23 mouse cellular contexts compared by ENCODE assay signal in genomic region chr6:97552573-97552972, GRCm38 (mm10).
A peak's percentile ranks its signal among the peaks of the same experiment; 100 is the strongest.
DNase-seq lines count a peak whose midpoint lies in the region; ATAC-seq and TF ChIP-seq lines count a peak whose summit lies in the region.
"Had no signal": no experiment of that assay in that cellular context is flagged by ENCODE, and none has a peak within 500 bp of the region (broad histone marks: within the 10 kb centered on the region; RNA-seq: fewer than 3 reads in every experiment).

No protein-coding gene starts in this region.

- peak overlapping the region; percentile 71 for H3K27ac ChIP-seq in forebrain, embryonic 15.5 days (replicated peaks)
- H3K27ac ChIP-seq in forebrain, embryonic 12.5 days = no peak overlapping the region
- peak overlapping the region; percentile 45; the same call in 1 of the 2 replicates for H3K27ac ChIP-seq in midbrain, embryonic 13.5 days
- H3K27ac ChIP-seq in midbrain, embryonic 11.5 days (ENCODE audit: low read depth, low read length) = no peak overlapping the region
- H3K27ac ChIP-seq in forebrain, postnatal 0 days (ENCODE audit: low read depth, low read length) = peak overlapping the region; percentile 16; the same call in 1 of the 2 replicates
- H3K27ac ChIP-seq in neural tube, embryonic 14.5 days (ENCODE audit: low read depth, low read length) = peak overlapping the region; percentile 72
- H3K27ac ChIP-seq: gastrocnemius, adult 2 months; limb, embryonic 12.5 days; liver, embryonic 15.5 days had no signal

- ATAC-seq in forebrain, embryonic 15.5 days (replicated peaks) = 0 out of 2 replicates have a peak, but pooled peaks have one; percentile 14
- no peak; the same call in 1 of the 2 replicates for ATAC-seq in forebrain, embryonic 12.5 days (ENCODE audit: low FRiP score)
- ATAC-seq in midbrain, embryonic 13.5 days = no peak
- ATAC-seq in midbrain, embryonic 11.5 days (ENCODE audit: low FRiP score) = no peak
- no peak; the same call in 1 of the 2 replicates for ATAC-seq in forebrain, postnatal 0 days
- peak; percentile 56; the same call in 1 of the 2 replicates for ATAC-seq in neural tube, embryonic 14.5 days (ENCODE audit: low read depth)
- ATAC-seq: intestine, embryonic 16.5 days; Patski had no signal

- no peaks in the 10 kb centered on the region for H3K9me3 ChIP-seq in forebrain, embryonic 15.5 days
- no peaks in the 10 kb centered on the region for H3K9me3 ChIP-seq in forebrain, embryonic 12.5 days
- H3K9me3 ChIP-seq in midbrain, embryonic 13.5 days = 0 out of 2 replicates have a peak, but pooled peaks cover under 1% of the 10 kb centered on the region
- H3K9me3 ChIP-seq in midbrain, embryonic 11.5 days (ENCODE audit: control insufficient read depth, low read length) = no peaks in the 10 kb centered on the region
- no peaks in the 10 kb centered on the region for H3K9me3 ChIP-seq in forebrain, postnatal 0 days (ENCODE audit: low read length)
- H3K9me3 ChIP-seq in neural tube, embryonic 14.5 days (ENCODE audit: control insufficient read depth, low read length) = no peaks in the 10 kb centered on the region
- H3K9me3 ChIP-seq: limb, embryonic 12.5 days; liver, embryonic 15.5 days had no signal

- no peak overlapping the region for H3K4me2 ChIP-seq in forebrain, embryonic 15.5 days (replicated peaks)
- no peak overlapping the region for H3K4me2 ChIP-seq in forebrain, embryonic 12.5 days
- no peak overlapping the region for H3K4me2 ChIP-seq in midbrain, embryonic 13.5 days (replicated peaks)
- H3K4me2 ChIP-seq in midbrain, embryonic 11.5 days = no peak overlapping the region
- H3K4me2 ChIP-seq in forebrain, postnatal 0 days (ENCODE audit: low read depth) = no peak overlapping the region
- H3K4me2 ChIP-seq in neural tube, embryonic 14.5 days (ENCODE audit: low read depth, low read length) = no peak overlapping the region
- H3K4me2 ChIP-seq: limb, embryonic 12.5 days; liver, embryonic 15.5 days; lung, embryonic 14.5 days had no signal

- DNase-seq in midbrain, embryonic 11.5 days (ENCODE audit: low spot score, missing footprints) = no peak
- no peak for DNase-seq in forebrain, postnatal 0 days
- DNase-seq in kidney, adult 8-10 months = no peak
- no peak for DNase-seq in thymus, adult 18-20 months
- DNase-seq: adrenal gland, postnatal 10 days; cerebellum, adult 11 months; cerebellum, adult 9-10 months; cerebellum, postnatal 36 days; gastrocnemius, adult 2 months; heart, postnatal 14 days; kidney, adult 9 months; kidney, postnatal 10 days; layer of hippocampus, adult 9-11 months; lung, postnatal 14 days had no signal

- H3K27me3 ChIP-seq in forebrain, embryonic 15.5 days = no peaks in the 10 kb centered on the region
- no peaks in the 10 kb centered on the region for H3K27me3 ChIP-seq in forebrain, embryonic 12.5 days
- H3K27me3 ChIP-seq in midbrain, embryonic 13.5 days = no peaks in the 10 kb centered on the region
- no peaks in the 10 kb centered on the region for H3K27me3 ChIP-seq in midbrain, embryonic 11.5 days (ENCODE audit: control insufficient read depth, insufficient read depth, low read length)
- no peaks in the 10 kb centered on the region for H3K27me3 ChIP-seq in forebrain, postnatal 0 days (ENCODE audit: insufficient read depth, low read length)
- no peaks in the 10 kb centered on the region for H3K27me3 ChIP-seq in neural tube, embryonic 14.5 days (ENCODE audit: control insufficient read depth, insufficient read depth, low read length)
- H3K27me3 ChIP-seq: limb, embryonic 12.5 days; liver, embryonic 15.5 days had no signal

- WGBS in forebrain, embryonic 15.5 days = 33% methylated on average over 3 of the region's 3 CpGs
- WGBS in forebrain, embryonic 12.5 days = 64% methylated on average over 3 of the region's 3 CpGs
- 68% methylated on average over 3 of the region's 3 CpGs for WGBS in midbrain, embryonic 13.5 days
- 94% methylated on average over 3 of the region's 3 CpGs for WGBS in midbrain, embryonic 11.5 days
- WGBS in forebrain, postnatal 0 days = 29% methylated on average over 3 of the region's 3 CpGs
- WGBS in neural tube, embryonic 14.5 days = 35% methylated on average over 3 of the region's 3 CpGs

- peaks cover 67% of the 10 kb centered on the region for H3K4me1 ChIP-seq in forebrain, embryonic 15.5 days
- H3K4me1 ChIP-seq in forebrain, embryonic 12.5 days = peaks cover 30% of the 10 kb centered on the region
- peaks cover 39% of the 10 kb centered on the region for H3K4me1 ChIP-seq in midbrain, embryonic 13.5 days (replicated peaks)
- H3K4me1 ChIP-seq in midbrain, embryonic 11.5 days (ENCODE audit: control insufficient read depth, insufficient read depth, low read length) = peaks cover 5% of the 10 kb centered on the region; the same call in 1 of the 2 replicates
- peaks cover 18% of the 10 kb centered on the region for H3K4me1 ChIP-seq in forebrain, postnatal 0 days (ENCODE audit: insufficient read depth)
- H3K4me1 ChIP-seq in neural tube, embryonic 14.5 days (ENCODE audit: control insufficient read depth, insufficient read depth, low read length) = peaks cover 51% of the 10 kb centered on the region
- H3K4me1 ChIP-seq: limb, embryonic 12.5 days; liver, embryonic 15.5 days had no signal

- no peaks in the 10 kb centered on the region for H3K36me3 ChIP-seq in forebrain, embryonic 15.5 days
- H3K36me3 ChIP-seq in forebrain, embryonic 12.5 days (replicated peaks) = no peaks in the 10 kb centered on the region
- no peaks in the 10 kb centered on the region for H3K36me3 ChIP-seq in midbrain, embryonic 13.5 days
- H3K36me3 ChIP-seq in midbrain, embryonic 11.5 days (ENCODE audit: control insufficient read depth, insufficient read depth, low read length) = no peaks in the 10 kb centered on the region
- no peaks in the 10 kb centered on the region for H3K36me3 ChIP-seq in forebrain, postnatal 0 days (ENCODE audit: insufficient read depth)
- H3K36me3 ChIP-seq in neural tube, embryonic 14.5 days (ENCODE audit: control insufficient read depth, insufficient read depth, low read length) = no peaks in the 10 kb centered on the region
- H3K36me3 ChIP-seq: limb, embryonic 12.5 days; liver, embryonic 15.5 days had no signal

- no peak overlapping the region for H3K9ac ChIP-seq in forebrain, embryonic 15.5 days (replicated peaks)
- H3K9ac ChIP-seq in forebrain, embryonic 12.5 days = no peak overlapping the region
- no peak overlapping the region for H3K9ac ChIP-seq in midbrain, embryonic 13.5 days (replicated peaks)
- no peak overlapping the region for H3K9ac ChIP-seq in midbrain, embryonic 11.5 days (ENCODE audit: low read length)
- no peak overlapping the region for H3K9ac ChIP-seq in forebrain, postnatal 0 days
- no peak overlapping the region for H3K9ac ChIP-seq in neural tube, embryonic 14.5 days (replicated peaks; ENCODE audit: low read depth, low read length)
- H3K9ac ChIP-seq: limb, embryonic 12.5 days; liver, embryonic 15.5 days; lung, embryonic 14.5 days had no signal

- no peak overlapping the region for H3K4me3 ChIP-seq in forebrain, embryonic 15.5 days
- no peak overlapping the region for H3K4me3 ChIP-seq in forebrain, embryonic 12.5 days (replicated peaks)
- no peak overlapping the region for H3K4me3 ChIP-seq in midbrain, embryonic 13.5 days (replicated peaks)
- no peak overlapping the region for H3K4me3 ChIP-seq in midbrain, embryonic 11.5 days (ENCODE audit: low read depth, low read length)
- no peak overlapping the region for H3K4me3 ChIP-seq in forebrain, postnatal 0 days (ENCODE audit: low read depth, low read length)
- H3K4me3 ChIP-seq in neural tube, embryonic 14.5 days (ENCODE audit: low read depth, low read length) = no peak overlapping the region
- H3K4me3 ChIP-seq: gastrocnemius, adult 2 months; limb, embryonic 12.5 days; liver, embryonic 15.5 days had no signal

- no peak for TF ChIP-seq CTCF in forebrain, postnatal 0 days (IDR thresholded peaks at IDR 0.05; ENCODE audit: low read depth)

Comparison
In these comparisons a context has a peak if more than half of its experiments do, and no peak if none do; other contexts are left out.
1. ATAC-seq: peak in forebrain, embryonic 15.5 days (single experiment) and neural tube, embryonic 14.5 days (single experiment); none in forebrain, embryonic 12.5 days (single experiment), midbrain, embryonic 13.5 days (single experiment), midbrain, embryonic 11.5 days (single experiment) and forebrain, postnatal 0 days (single experiment).
2. H3K27ac ChIP-seq: peak in forebrain, embryonic 15.5 days (single experiment), midbrain, embryonic 13.5 days (single experiment), forebrain, postnatal 0 days (single experiment) and neural tube, embryonic 14.5 days (single experiment); none in forebrain, embryonic 12.5 days (single experiment) and midbrain, embryonic 11.5 days (single experiment).